Mouse (Mus musculus) megakaryocyte, embryonic 14.5 days (primary cell): Measurements from ENCODE around the gene Sult2a7. TPM values are rescaled to one million over a fixed set of nuclear protein-coding genes. Genes with fewer than 3 reads are reported as not detected.

Experiments
- H3K27me3 ChIP-seq: replicated peaks from 2 replicates; pipeline ENCODE3; 2012; ENCODE audit warnings: inconsistent platforms
- H3K36me3 ChIP-seq: replicated peaks from 2 replicates; pipeline ENCODE3; 2012; ENCODE audit warnings: low read length, inconsistent platforms, mixed read lengths
- H3K4me1 ChIP-seq: 2 replicates; pipeline ENCODE4 v1.6.1; 2012; ENCODE audit warnings: inconsistent platforms
- H3K4me3 ChIP-seq: replicated peaks from 2 replicates; pipeline ENCODE3; 2012; ENCODE audit warnings: moderate library complexity, mild to moderate bottlenecking, inconsistent platforms
- H3K9me3 ChIP-seq: 2 replicates; pipeline ENCODE4 v1.6.1; 2012; ENCODE audit warnings: inconsistent platforms
- FLI1 ChIP-seq: IDR thresholded peaks from 2 replicates; pipeline ENCODE4 v1.6.1; 2012; ENCODE audit warnings: low read length, inconsistent platforms, mixed read lengths
- GATA1 ChIP-seq: IDR thresholded peaks from 3 replicates; pipeline ENCODE4 v1.6.1; 2012; ENCODE audit warnings: mixed read lengths, low read length, inconsistent platforms, borderline replicate concordance
- polyA plus RNA-seq: library from polyadenylated mRNA; stranded (reverse); fragments of >175 nt; gene quantifications from 2 replicates; pipeline ENCODE4 v1.2.3, GENCODE M21; 2012; ENCODE audit warnings: low replicate concordance; ENCODE audit not compliant: insufficient read depth

Sult2a7 gene
- not detected in 2 replicates for polyA plus RNA-seq

DNA sequence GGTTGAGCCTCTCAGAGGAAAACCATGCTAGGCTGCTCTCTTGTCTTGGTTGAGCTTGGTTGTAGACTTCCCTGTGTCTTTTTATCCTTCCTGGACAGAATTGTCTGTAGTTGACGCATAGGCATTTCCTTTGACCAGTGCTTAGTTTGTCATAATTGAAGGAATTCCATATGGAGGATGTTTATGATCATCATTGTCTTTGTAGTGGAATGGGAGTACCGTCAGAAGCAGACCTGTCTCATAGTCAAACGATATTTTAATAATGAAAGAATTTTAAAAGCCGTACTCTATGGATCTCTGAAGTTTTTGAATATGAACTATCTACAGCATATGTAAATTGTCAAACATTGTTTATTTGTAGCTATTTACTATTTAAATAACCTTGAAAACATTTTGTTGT is at the start of gene Sult2a7:
Gene Sult2a7 (minus strand): TSS at position 101 of the 400 bp plus-strand sequence.
- no peak within 1 kb of the TSS for H3K4me3 ChIP-seq
- no peaks in the 10 kb centered on the region for H3K36me3 ChIP-seq
- H3K9me3 ChIP-seq = peaks cover 10% of the 10 kb centered on the region
- no peaks in the 10 kb centered on the region for H3K4me1 ChIP-seq
- H3K27me3 ChIP-seq = no peaks in the 10 kb centered on the region
- no peak for TF ChIP-seq GATA1
- TF ChIP-seq FLI1 = no peak

GRCm38 (mm10) chr7:14525280-14525679 is 31.2 kb upstream of the Sult2a7 start:
- Histone ChIP-seq H3K4me3 (no peak overlapping the region), H3K36me3 (no peaks in the 10 kb centered on the region), H3K4me1 (no peaks in the 10 kb centered on the region), H3K9me3 (peaks cover 6% of the 10 kb centered on the region; the same call in 1 of the 2 replicates), H3K27me3 (no peaks in the 10 kb centered on the region)
- no peak for TF ChIP-seq GATA1
- no peak for TF ChIP-seq FLI1

GRCm38 (mm10) chr7:14522636-14523035 is 28.6 kb upstream of the Sult2a7 start:
- Histone ChIP-seq H3K36me3 (no peaks in the 10 kb centered on the region), H3K4me3 (no peak overlapping the region), H3K27me3 (no peaks in the 10 kb centered on the region), H3K4me1 (no peaks in the 10 kb centered on the region), H3K9me3 (peaks cover 14% of the 10 kb centered on the region; the same call in 1 of the 2 replicates)
- TF ChIP-seq GATA1 = no peak
- TF ChIP-seq FLI1 = no peak

GRCm38 (mm10) chr7:14518301-14518700 is 24.3 kb upstream of the Sult2a7 start:
- no peaks in the 10 kb centered on the region for H3K4me1 ChIP-seq
- no peak overlapping the region for H3K4me3 ChIP-seq
- peaks cover 8% of the 10 kb centered on the region; the same call in 1 of the 2 replicates for H3K9me3 ChIP-seq
- TF ChIP-seq GATA1 (no peak), FLI1 (no peak)
- H3K36me3 ChIP-seq = no peaks in the 10 kb centered on the region
- H3K27me3 ChIP-seq = no peaks in the 10 kb centered on the region

GRCm38 (mm10) chr7:14492886-14493285 is 1.1 kb downstream of the Sult2a7 start:
- Histone ChIP-seq H3K36me3 (no peaks in the 10 kb centered on the region), H3K9me3 (peaks cover 10% of the 10 kb centered on the region), H3K27me3 (no peaks in the 10 kb centered on the region), H3K4me3 (no peak overlapping the region), H3K4me1 (no peaks in the 10 kb centered on the region)
- TF ChIP-seq FLI1 (no peak), GATA1 (no peak)

DNA sequence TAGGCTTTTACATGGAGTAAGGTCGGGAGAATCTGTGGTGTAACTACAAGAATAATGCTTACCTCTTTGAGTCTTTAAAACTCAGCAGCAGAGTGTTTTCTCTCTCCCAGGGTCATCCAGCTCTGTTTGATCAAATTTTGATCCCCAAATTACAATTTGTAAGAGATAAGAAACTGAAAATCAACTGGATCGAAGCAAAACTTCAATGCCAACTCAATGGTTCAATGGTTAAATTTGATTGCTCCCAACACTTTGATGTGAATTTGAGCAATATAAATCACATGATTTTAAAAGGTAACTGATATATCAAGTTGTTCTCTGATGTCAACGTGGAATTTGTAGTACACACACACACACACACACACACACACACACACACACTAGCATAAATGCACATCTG is 47.5 kb downstream of the Sult2a7 start, which contains the start of gene Sult2a8:
Gene Sult2a8 (minus strand): TSS at position 236 of the 400 bp plus-strand sequence.
- H3K9me3 ChIP-seq = peaks cover 6% of the 10 kb centered on the region; the same call in 1 of the 2 replicates
- H3K36me3 ChIP-seq = no peaks in the 10 kb centered on the region
- H3K27me3 ChIP-seq = no peaks in the 10 kb centered on the region
- TF ChIP-seq GATA1 = no peak
- no peak for TF ChIP-seq FLI1
- no peaks in the 10 kb centered on the region for H3K4me1 ChIP-seq
- no peak within 1 kb of the TSS for H3K4me3 ChIP-seq

DNA sequence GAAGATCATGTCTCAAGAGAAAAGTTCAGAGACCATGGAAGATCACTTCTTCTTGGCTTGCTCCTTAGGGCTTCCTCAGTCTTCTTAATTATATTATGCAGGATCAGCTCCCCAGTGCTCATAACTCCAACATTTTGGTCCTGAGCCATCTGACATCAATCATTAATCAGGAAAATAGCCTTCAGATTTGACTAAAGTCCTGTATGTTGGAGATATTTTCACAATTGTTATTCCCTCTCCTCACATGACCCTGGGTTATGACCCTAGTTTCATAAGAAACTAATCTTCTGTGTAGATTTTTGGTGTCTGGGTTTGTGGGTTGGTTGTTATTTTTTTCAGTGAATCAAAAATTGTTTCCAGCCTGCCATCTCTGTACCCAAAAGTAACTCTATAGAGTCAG is 54.4 kb downstream of the Sult2a7 start:
- TF ChIP-seq FLI1 (no peak), GATA1 (no peak)

GRCm38 (mm10) chr7:14438484-14438883 is 55.5 kb downstream of the Sult2a7 start:
- TF ChIP-seq FLI1 (no peak), GATA1 (no peak)
- Histone ChIP-seq H3K9me3 (peaks cover 7% of the 10 kb centered on the region; the same call in 1 of the 2 replicates), H3K36me3 (no peaks in the 10 kb centered on the region)

More for the DNA sequence above, 54.4 kb downstream of the Sult2a7 start:
- H3K36me3 ChIP-seq = no peaks in the 10 kb centered on the region
- H3K4me1 ChIP-seq = no peaks in the 10 kb centered on the region
- H3K4me3 ChIP-seq = no peak overlapping the region
- no peaks in the 10 kb centered on the region for H3K27me3 ChIP-seq
- peaks cover 13% of the 10 kb centered on the region; the same call in 1 of the 2 replicates for H3K9me3 ChIP-seq

GRCm38 (mm10) chr7:14438029-14438428 is 56.0 kb downstream of the Sult2a7 start:
- TF ChIP-seq GATA1 (no peak), FLI1 (no peak)
- Histone ChIP-seq H3K4me1 (no peaks in the 10 kb centered on the region), H3K36me3 (no peaks in the 10 kb centered on the region), H3K4me3 (no peak overlapping the region), H3K27me3 (no peaks in the 10 kb centered on the region), H3K9me3 (peaks cover 7% of the 10 kb centered on the region; the same call in 1 of the 2 replicates)

More at GRCm38 (mm10) chr7:14438484-14438883, 55.5 kb downstream of the Sult2a7 start:
- Histone ChIP-seq H3K4me3 (no peak overlapping the region), H3K27me3 (no peaks in the 10 kb centered on the region), H3K4me1 (no peaks in the 10 kb centered on the region)

Other genes with a start within 250 kb of the Sult2a7 start
- not detected in 2 replicates for gene Sult2a6, start 239.4 kb downstream of the Sult2a7 start, polyA plus RNA-seq
- gene Obox8, start 160.7 kb downstream of the Sult2a7 start, polyA plus RNA-seq = not detected in 2 replicates
- gene Sult2a8, start 47.5 kb downstream of the Sult2a7 start, polyA plus RNA-seq = not detected in 2 replicates
- gene Vmn1r90, start 69.3 kb upstream of the Sult2a7 start, polyA plus RNA-seq = not detected in 2 replicates
- gene Obox7, start 165.3 kb upstream of the Sult2a7 start, polyA plus RNA-seq = not detected in 2 replicates